Mouse (Mus musculus) mammary gland, adult 2 months (tissue): ENCODE measurements around the gene Cd80. TPM values are rescaled to one million over a fixed set of nuclear protein-coding genes. Genes with fewer than 3 reads are reported as not detected.

Experiments
- polyA plus RNA-seq: library from polyadenylated mRNA; depleted of rRNA; stranded (reverse); fragments of >200 nt; gene quantifications from 2 replicates; pipeline ENCODE4 v1.2.3, GENCODE M21; 2012; ENCODE audit warnings: low replicate concordance; rRNA removed

The Cd80 gene
- polyA plus RNA-seq: 1.1 and 1.8 TPM in 2 replicates

GRCm38 (mm10) chr16:38455511-38456418 lies at the start of gene Cd80:
Cd80 (plus strand) TSS chr16:38455561.

GRCm38 (mm10) chr16:38432498-38433425 lies 22.6 kb upstream of the Cd80 start, which contains the start of gene Pla1a:
Pla1a (minus strand) TSS chr16:38433145.

GRCm38 (mm10) chr16:38452442-38453202 lies 2.7 kb upstream of the Cd80 start, which contains the start of gene Adprh:
Adprh (minus strand) TSS chr16:38452703.

GRCm38 (mm10) chr16:38522129-38523084 lies 67.0 kb downstream of the Cd80 start, which contains the start of gene Timmdc1:
Timmdc1 (minus strand) TSS chr16:38522663.

Other genes starting within 250 kb of the Cd80 start
- gene Nr1i2, start 160.7 kb upstream of the Cd80 start, polyA plus RNA-seq: 0.10 TPM in 1 of 2 replicates, not detected in the other
- 0.06 and 0.07 TPM in 2 replicates for gene Maats1, start 113.4 kb upstream of the Cd80 start, polyA plus RNA-seq
- gene Cox17, start 108.6 kb upstream of the Cd80 start, polyA plus RNA-seq: 50.9 and 52.2 TPM in 2 replicates
- gene Gm21987, start 108.5 kb upstream of the Cd80 start, polyA plus RNA-seq: not detected in 2 replicates
- gene Popdc2, start 93.4 kb upstream of the Cd80 start, polyA plus RNA-seq: 10.9 and 32.5 TPM in 2 replicates
- gene Pla1a, start 22.4 kb upstream of the Cd80 start, polyA plus RNA-seq: 49.3 and 72.5 TPM in 2 replicates
- 44.9 and 51.0 TPM in 2 replicates for gene Adprh, start 2.9 kb upstream of the Cd80 start, polyA plus RNA-seq
- 16.8 and 35.9 TPM in 2 replicates for gene Timmdc1, start 67.1 kb downstream of the Cd80 start, polyA plus RNA-seq
- gene Poglut1, start 94.7 kb downstream of the Cd80 start, polyA plus RNA-seq: 20.6 and 40.5 TPM in 2 replicates
- gene Tmem39a, start 103.1 kb downstream of the Cd80 start, polyA plus RNA-seq: 68.7 and 171 TPM in 2 replicates